ENCODE assay signal across 12 mouse cellular contexts in the genomic region with DNA sequence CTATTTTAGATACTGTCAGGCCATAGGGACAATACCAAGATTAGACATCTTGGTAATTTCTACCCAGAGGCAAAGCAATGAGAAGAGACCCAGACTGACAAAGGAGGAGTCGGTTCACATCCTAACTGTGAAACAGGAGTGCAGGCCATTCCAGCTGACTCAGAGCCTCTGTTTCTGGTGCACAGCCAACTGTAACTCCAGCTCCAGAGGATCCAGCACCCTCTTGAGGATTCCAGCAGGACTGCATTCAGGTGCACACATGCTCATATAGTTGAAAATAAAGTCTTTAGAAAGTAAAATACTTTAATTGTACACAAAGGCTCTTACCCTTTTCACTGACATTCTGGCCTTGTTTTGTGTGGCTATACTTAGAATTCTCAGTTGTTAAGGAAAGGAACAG. TPM values are rescaled to one million over a fixed set of nuclear protein-coding genes. Genes with fewer than 3 reads are reported as not detected.
DNase-seq lines count a peak whose midpoint lies in the region; ATAC-seq and TF ChIP-seq lines count a peak whose summit lies in the region.
"Had no signal": no experiment of that assay in that cellular context is flagged by ENCODE, and none has a peak within 500 bp of the region (broad histone marks: within the 10 kb centered on the region; RNA-seq: fewer than 3 reads in every experiment).

No protein-coding gene starts in this region.

- TF ChIP-seq CTCF in cerebellum, adult 2 months (IDR thresholded peaks at IDR 0.05; ENCODE audit: borderline replicate concordance, insufficient read depth, low read depth, low read length): peak; percentile 45; the same call in 1 of the 2 replicates
- peak; percentile 60 for TF ChIP-seq CTCF in liver, adult 2 months (IDR thresholded peaks at IDR 0.05; ENCODE audit: low read depth, low read length)
- TF ChIP-seq CTCF in gastrocnemius, adult 2 months (IDR thresholded peaks at IDR 0.05): peak; percentile 59

- no peak overlapping the region for H3K27ac ChIP-seq in cerebellum, adult 2 months (ENCODE audit: insufficient read depth, low read length)
- no peak overlapping the region for H3K27ac ChIP-seq in liver, adult 2 months (replicated peaks; ENCODE audit: insufficient read depth, low read depth, low read length)
- no peak overlapping the region for H3K27ac ChIP-seq in gastrocnemius, adult 2 months
- no peak overlapping the region for H3K27ac ChIP-seq in limb, embryonic 10.5 days
- H3K27ac ChIP-seq in hindbrain, embryonic 14.5 days: no peak overlapping the region
- H3K27ac ChIP-seq: limb, embryonic 12.5 days had no signal

- H3K4me3 ChIP-seq in cerebellum, adult 2 months (replicated peaks; ENCODE audit: insufficient read depth, low read depth, low read length): no peak overlapping the region
- H3K4me3 ChIP-seq in liver, adult 2 months (ENCODE audit: insufficient read depth, low read depth, low read length): no peak overlapping the region
- H3K4me3 ChIP-seq in gastrocnemius, adult 2 months: no peak overlapping the region
- no peak overlapping the region for H3K4me3 ChIP-seq in limb, embryonic 10.5 days
- H3K4me3 ChIP-seq in hindbrain, embryonic 14.5 days (replicated peaks; ENCODE audit: low read length): no peak overlapping the region
- H3K4me3 ChIP-seq: limb, embryonic 12.5 days had no signal

- DNase-seq in cerebellum, adult 2 months: no peak
- no peak for DNase-seq in cerebellum, adult 11-12 months
- DNase-seq in liver, adult 2 months (ENCODE audit: extremely low read depth, low read depth, low spot score): peak; percentile 40
- DNase-seq in liver: no peak
- peak; percentile 35 for DNase-seq in gastrocnemius, adult 2 months
- no peak for DNase-seq in limb, embryonic 10.5 days (ENCODE audit: low spot score)
- DNase-seq in hindbrain, embryonic 14.5 days (ENCODE audit: low spot score): no peak
- DNase-seq: thymus, adult 2 months had no signal

- H3K79me2 ChIP-seq in liver, adult 2 months (ENCODE audit: control insufficient read depth, insufficient read depth, low read length): no peaks in the 10 kb centered on the region

- no peaks in the 10 kb centered on the region for H3K36me3 ChIP-seq in liver, adult 2 months (ENCODE audit: control insufficient read depth, insufficient read depth, low read length)
- H3K36me3 ChIP-seq in limb, embryonic 10.5 days: no peaks in the 10 kb centered on the region
- no peaks in the 10 kb centered on the region for H3K36me3 ChIP-seq in hindbrain, embryonic 14.5 days (replicated peaks; ENCODE audit: control insufficient read depth, insufficient read depth)
- H3K36me3 ChIP-seq: limb, embryonic 12.5 days had no signal

- H3K9me3 ChIP-seq in limb, embryonic 10.5 days (replicated peaks): no peaks in the 10 kb centered on the region
- H3K9me3 ChIP-seq in hindbrain, embryonic 14.5 days (ENCODE audit: control insufficient read depth, low read length): no peaks in the 10 kb centered on the region
- H3K9me3 ChIP-seq: limb, embryonic 12.5 days had no signal

- no peak for TF ChIP-seq POLR2A in cerebellum, adult 2 months (IDR thresholded peaks at IDR 0.05; ENCODE audit: borderline replicate concordance, insufficient read depth, low read length)
- TF ChIP-seq POLR2A in liver, adult 2 months (IDR thresholded peaks at IDR 0.05; ENCODE audit: extremely low read depth, insufficient read depth, low read length): no peak

- 24% methylated on average over 1 of the region's 1 CpGs for WGBS in cerebellum, adult 2 months
- WGBS in liver, adult 2 months: 55% methylated on average over 1 of the region's 1 CpGs
- WGBS in limb, embryonic 10.5 days: 90% methylated on average over 1 of the region's 1 CpGs
- 85% methylated on average over 1 of the region's 1 CpGs for WGBS in hindbrain, embryonic 14.5 days

- intact Hi-C loops in gastrocnemius, adult 2 months (cut with DNase I): no loop called here

- peak; percentile 86 for ATAC-seq in megakaryocyte progenitor cell, adult 5-6 weeks (replicated peaks; ENCODE audit: poor library complexity)
- no peak for ATAC-seq in hindbrain, embryonic 14.5 days (ENCODE audit: low FRiP score)

- H3K4me1 ChIP-seq in cerebellum, adult 2 months (ENCODE audit: control insufficient read depth, insufficient read depth, low read length): no peaks in the 10 kb centered on the region
- no peaks in the 10 kb centered on the region for H3K4me1 ChIP-seq in liver, adult 2 months (ENCODE audit: control insufficient read depth, insufficient read depth, low read length)
- H3K4me1 ChIP-seq in limb, embryonic 10.5 days: no peaks in the 10 kb centered on the region
- H3K4me1 ChIP-seq in hindbrain, embryonic 14.5 days (replicated peaks; ENCODE audit: control insufficient read depth, insufficient read depth, low read length): no peaks in the 10 kb centered on the region
- H3K4me1 ChIP-seq: limb, embryonic 12.5 days had no signal

- no peak overlapping the region for H3K9ac ChIP-seq in liver, adult 2 months (ENCODE audit: low read depth, low read length)
- no peak overlapping the region for H3K9ac ChIP-seq in hindbrain, embryonic 14.5 days
- H3K9ac ChIP-seq: limb, embryonic 12.5 days had no signal

- no peak overlapping the region for H3K4me2 ChIP-seq in hindbrain, embryonic 14.5 days (replicated peaks)
- H3K4me2 ChIP-seq: limb, embryonic 12.5 days had no signal

- no peaks in the 10 kb centered on the region for H3K27me3 ChIP-seq in cerebellum, adult 2 months (ENCODE audit: control insufficient read depth, insufficient read depth, low read length)
- no peaks in the 10 kb centered on the region for H3K27me3 ChIP-seq in liver, adult 2 months (ENCODE audit: control insufficient read depth, insufficient read depth, low read length)
- H3K27me3 ChIP-seq in limb, embryonic 10.5 days (ENCODE audit: low read depth, poor library complexity, severe bottlenecking): no peaks in the 10 kb centered on the region
- H3K27me3 ChIP-seq in hindbrain, embryonic 14.5 days (ENCODE audit: control insufficient read depth, insufficient read depth, low read length): no peaks in the 10 kb centered on the region
- H3K27me3 ChIP-seq: limb, embryonic 12.5 days had no signal

RNA-seq across cellular contexts. Expression of a gene that starts 40.4 kb away (rescaled TPM):
- 12.4 and 13.4 TPM in 2 replicates for polyA plus RNA-seq in cerebellum, adult 2 months (2012; rRNA removed)
- total RNA-seq in liver, adult 2 months (2014; rRNA removed): not detected in 2 replicates
- not detected in 2 replicates for polyA plus RNA-seq in liver, adult 2 months (2012; rRNA removed)
- total RNA-seq in gastrocnemius, adult 2 months (2021): 10 to 100 TPM; 78.5 to 82.6 TPM
- not detected in 2 replicates for total RNA-seq in megakaryocyte progenitor cell, adult 5-6 weeks (2015)
- total RNA-seq in megakaryocyte progenitor cell, adult 5-6 weeks (2017): not detected in 2 replicates
- polyA plus RNA-seq in limb, embryonic 10.5 days (2016; fragmentation: Nextera tagmentation; extraction: Ambion mirVana): 1.2 and 1.5 TPM in 2 replicates
- 75.8 and 78.8 TPM in 2 replicates for polyA plus RNA-seq in hindbrain, embryonic 14.5 days (2014; fragmentation: Nextera tagmentation; extraction: Ambion mirVana)

RNA-seq across cellular contexts. Expression of a gene that starts 57.9 kb away (rescaled TPM):
- not detected in 2 replicates for polyA plus RNA-seq in cerebellum, adult 2 months (2012; rRNA removed)
- not detected in 2 replicates for total RNA-seq in liver, adult 2 months (2014; rRNA removed)
- not detected in 2 replicates for polyA plus RNA-seq in liver, adult 2 months (2012; rRNA removed)
- total RNA-seq in gastrocnemius, adult 2 months (2021): not detected
- total RNA-seq in megakaryocyte progenitor cell, adult 5-6 weeks (2015): not detected in 2 replicates
- not detected in 2 replicates for total RNA-seq in megakaryocyte progenitor cell, adult 5-6 weeks (2017)
- polyA plus RNA-seq in limb, embryonic 10.5 days (2016; fragmentation: Nextera tagmentation; extraction: Ambion mirVana): not detected in 2 replicates
- polyA plus RNA-seq in hindbrain, embryonic 14.5 days (2014; fragmentation: Nextera tagmentation; extraction: Ambion mirVana): not detected in 2 replicates
- total RNA-seq: gastrocnemius, adult 8-10 months had no signal
- polyA plus RNA-seq: C2C12; limb, embryonic 12.5 days; thymus, adult 2 months had no signal

Comparison
In these comparisons a context has a peak if more than half of its experiments do, and no peak if none do; other contexts are left out.
1. DNase-seq: peak in liver, adult 2 months (single experiment) and gastrocnemius, adult 2 months (single experiment); none in cerebellum, adult 2 months (0 of 2), cerebellum, adult 11-12 months (single experiment), liver (single experiment), limb, embryonic 10.5 days (single experiment) and hindbrain, embryonic 14.5 days (single experiment).
2. Peak in every context shown above with its lines, with median percentiles within 50 percentile points of each other: CTCF ChIP-seq.